Mouse (Mus musculus): Measurements from ENCODE around the gene Gm5127. TPM values are rescaled to one million over a fixed set of nuclear protein-coding genes. Genes with fewer than 3 reads are reported as not detected.

Gm5127 gene
- total RNA-seq (2015) (0.60 TPM in 1 of 2 replicates, not detected in the other), total RNA-seq (2017) (0.57 and 0.62 TPM in 2 replicates)

DNA sequence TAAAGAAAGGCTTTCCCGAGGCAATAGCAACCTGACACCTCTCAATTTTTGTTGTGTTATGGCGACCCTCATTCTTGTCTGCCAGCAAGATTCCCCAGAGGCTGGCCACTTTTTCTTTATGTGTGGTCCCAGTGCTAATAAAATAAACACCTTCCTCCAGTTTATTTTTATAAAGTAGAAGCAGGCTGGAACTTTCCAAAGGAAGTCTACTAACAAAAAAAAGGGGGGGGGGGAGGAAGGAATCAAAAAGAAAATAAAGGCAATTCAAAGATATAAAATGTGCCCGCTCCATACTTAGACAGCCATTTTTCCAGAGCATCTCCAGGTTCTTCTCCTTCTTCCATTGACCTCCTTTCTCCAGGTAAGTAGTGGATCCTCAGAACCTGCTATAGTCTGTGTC, at the start of gene Gm5127:
Gm5127 (plus strand) TSS at position 301 of the 400 bp plus-strand sequence.
- no peak for ATAC-seq (ENCODE audit: poor library complexity, severe bottlenecking)

- no peak for ATAC-seq (ENCODE audit: poor library complexity, severe bottlenecking)
Measured at GRCm38 (mm10) chrX:106536359-106536758, 46.6 kb upstream of the Gm5127 start.

- ATAC-seq (ENCODE audit: poor library complexity, severe bottlenecking), result no peak
Measured at GRCm38 (mm10) chrX:106555457-106555856, 27.5 kb upstream of the Gm5127 start.

DNA sequence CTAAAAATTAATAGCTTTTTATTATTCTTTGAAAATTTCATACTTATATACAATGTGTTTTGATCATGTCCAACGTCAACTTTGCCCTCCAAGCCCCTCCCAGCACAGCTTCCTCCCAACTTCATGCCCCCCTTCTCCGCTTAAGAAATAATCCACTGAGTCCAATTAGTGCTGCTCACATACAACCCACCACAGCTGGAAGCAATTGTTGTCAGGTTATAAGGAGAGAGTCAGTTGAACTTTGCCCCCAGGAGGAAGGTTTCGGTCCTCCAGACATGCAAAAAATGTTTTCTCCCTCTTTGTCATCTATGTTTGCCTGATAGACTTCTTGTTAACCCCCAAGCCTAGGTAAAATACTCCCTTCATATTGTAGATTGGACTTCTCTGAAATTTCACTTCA, 4.0 kb upstream of the Gm5127 start:
- no peak for ATAC-seq (ENCODE audit: poor library complexity, severe bottlenecking)

- ATAC-seq (ENCODE audit: poor library complexity, severe bottlenecking), result no peak
Measured at GRCm38 (mm10) chrX:106580410-106580809, 2.6 kb upstream of the Gm5127 start.

- no peak for ATAC-seq (ENCODE audit: poor library complexity, severe bottlenecking)
Measured at GRCm38 (mm10) chrX:106582197-106582596, 789 bp upstream of the Gm5127 start.

DNA sequence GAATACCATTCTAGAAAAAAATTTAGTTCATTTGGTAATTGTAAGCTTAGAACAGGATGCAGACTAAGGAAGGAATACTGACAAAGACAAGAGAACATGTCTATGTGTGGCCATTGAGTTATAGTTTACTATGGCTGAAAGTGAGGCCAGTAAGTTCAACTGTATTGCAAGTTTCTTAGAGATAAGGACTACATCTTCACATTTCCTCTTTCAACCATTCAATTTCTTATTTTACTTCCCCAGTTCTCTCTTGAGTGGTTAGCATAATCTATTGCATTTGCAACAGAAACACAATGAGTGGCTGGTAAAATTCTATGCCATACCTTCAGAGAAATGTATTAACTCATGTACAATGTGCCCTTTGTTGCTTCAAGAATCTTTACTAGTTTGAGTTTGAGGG, 10.9 kb downstream of the Gm5127 start:
- ATAC-seq (ENCODE audit: poor library complexity, severe bottlenecking), result no peak

GRCm38 (mm10) chrX:106595904-106596303, 12.9 kb downstream of the Gm5127 start:
- ATAC-seq (ENCODE audit: poor library complexity, severe bottlenecking), result peak; percentile 72

DNA sequence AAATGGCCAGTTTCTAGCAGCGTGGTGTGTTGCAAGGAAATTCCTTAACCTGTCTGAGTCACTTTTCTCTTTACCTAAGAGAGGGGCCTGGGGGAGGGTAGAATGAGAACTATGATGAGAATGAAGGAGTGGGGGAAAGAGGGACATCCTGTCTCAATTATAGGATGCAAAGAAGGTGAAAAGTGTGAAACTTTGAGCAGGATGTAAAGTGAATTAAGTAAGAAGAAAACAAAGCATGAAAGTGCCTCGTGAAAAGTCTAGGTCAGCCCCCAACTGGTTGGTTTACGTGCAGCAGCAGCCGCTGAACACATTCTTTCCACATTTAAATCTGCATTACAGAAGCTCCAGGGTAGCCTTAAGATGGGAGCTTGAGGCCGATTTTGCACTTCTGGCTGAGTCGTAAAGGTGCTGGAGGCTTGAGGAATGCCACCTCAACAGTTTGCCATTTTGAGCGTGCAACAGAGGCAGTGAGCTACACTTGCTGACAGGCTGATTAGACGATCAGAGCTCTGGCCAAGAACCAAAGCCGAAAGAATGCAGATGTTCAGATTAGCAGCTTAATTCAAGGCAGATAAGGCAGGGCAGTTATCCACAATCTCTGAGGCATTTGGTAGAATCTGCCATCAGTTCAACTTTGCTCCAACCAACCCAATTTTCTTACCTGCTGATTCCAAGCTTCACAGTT, 19.7 kb downstream of the Gm5127 start:
- peak; percentile 31 for ATAC-seq (ENCODE audit: poor library complexity, severe bottlenecking)

- peak; percentile 91 for ATAC-seq (ENCODE audit: poor library complexity, severe bottlenecking)
Measured at GRCm38 (mm10) chrX:106603386-106603785, 20.4 kb downstream of the Gm5127 start, which contains the start of gene Cysltr1. Gene Cysltr1, minus strand, starts transcription at chrX:106603679.

DNA sequence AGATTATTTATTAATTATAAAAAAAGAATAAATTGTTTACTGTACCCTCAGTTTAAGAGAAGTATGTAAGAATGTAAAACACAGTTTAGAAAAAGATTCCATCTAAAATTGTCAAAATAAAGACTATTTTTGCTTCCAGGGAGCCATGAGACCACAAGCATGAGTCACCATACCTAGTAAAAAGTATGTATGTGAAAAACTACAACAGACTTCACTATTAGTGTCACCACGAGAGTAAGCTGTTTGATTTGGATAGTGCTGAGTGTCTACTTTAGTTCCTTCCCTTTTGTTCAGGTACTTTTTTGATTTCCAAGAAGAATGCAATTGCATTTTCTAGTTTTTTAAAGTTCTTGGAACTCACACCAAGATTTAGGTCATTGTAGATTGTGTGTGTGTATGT, 39.5 kb downstream of the Gm5127 start:
- no peak for ATAC-seq (ENCODE audit: poor library complexity, severe bottlenecking)

DNA sequence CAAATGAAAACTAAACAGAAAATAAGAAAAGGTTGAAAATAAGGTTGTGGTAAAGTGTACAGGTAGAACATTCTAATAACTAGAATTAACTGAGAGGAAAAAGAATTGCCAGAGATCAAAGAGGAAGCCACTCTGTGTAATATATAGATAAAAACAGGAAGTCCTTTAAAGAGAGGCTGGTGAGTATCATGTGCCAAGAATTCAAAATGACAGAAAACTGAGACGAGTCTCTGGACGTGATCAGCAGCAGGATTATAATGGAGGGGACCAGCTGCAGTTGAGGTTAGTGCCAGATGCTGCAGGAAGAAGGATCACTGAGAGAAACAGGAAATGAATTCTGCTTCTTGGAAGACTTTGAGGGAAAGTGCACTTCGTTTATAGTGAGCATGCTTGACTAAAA, 40.7 kb downstream of the Gm5127 start:
- ATAC-seq (ENCODE audit: poor library complexity, severe bottlenecking), result peak; percentile 91

GRCm38 (mm10) chrX:106628514-106628913, 45.5 kb downstream of the Gm5127 start:
- peak; percentile 76 for ATAC-seq (ENCODE audit: poor library complexity, severe bottlenecking)

GRCm38 (mm10) chrX:106633543-106633942, 50.6 kb downstream of the Gm5127 start:
- ATAC-seq (ENCODE audit: poor library complexity, severe bottlenecking), result peak; percentile 71

DNA sequence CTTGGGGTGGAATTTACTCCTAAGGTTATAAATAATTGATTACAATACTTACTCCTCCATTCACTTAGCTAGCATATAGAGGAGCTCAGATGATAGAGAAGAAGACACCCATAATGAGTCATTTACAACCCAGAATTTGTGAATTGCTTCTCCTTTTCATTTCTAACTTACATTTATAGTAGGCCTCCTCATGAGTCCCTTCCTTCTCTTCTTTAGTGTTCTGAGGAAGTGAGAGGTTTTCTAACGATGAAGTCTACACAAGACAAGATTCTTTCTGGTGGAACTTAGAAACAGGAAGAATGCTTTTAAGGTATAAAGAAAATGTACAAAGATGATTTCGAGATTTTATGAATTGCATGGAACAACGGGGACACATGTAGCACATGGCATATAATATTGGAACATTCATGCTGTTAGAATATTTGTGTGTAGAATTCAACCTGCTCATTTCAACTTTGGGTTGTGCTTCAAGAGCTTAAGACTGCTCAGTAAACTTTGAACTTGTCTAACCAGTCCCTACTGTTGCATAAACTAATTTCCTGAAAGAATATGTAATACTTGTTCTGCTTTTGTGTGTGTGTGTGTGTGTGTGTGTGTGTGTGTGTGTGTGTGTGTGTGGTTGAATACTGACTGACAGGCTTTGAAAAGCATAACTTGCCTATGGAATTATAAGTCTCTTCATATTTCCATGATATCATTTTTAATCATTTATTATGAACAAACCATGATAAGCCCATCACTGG, 52.0 kb downstream of the Gm5127 start:
- ATAC-seq (ENCODE audit: poor library complexity, severe bottlenecking), result peak; percentile 82

GRCm38 (mm10) chrX:106662101-106662500, 79.1 kb downstream of the Gm5127 start:
- no peak for ATAC-seq (ENCODE audit: poor library complexity, severe bottlenecking)

GRCm38 (mm10) chrX:106704590-106704989, 121.6 kb downstream of the Gm5127 start:
- ATAC-seq (ENCODE audit: poor library complexity, severe bottlenecking), result peak; percentile 95

DNA sequence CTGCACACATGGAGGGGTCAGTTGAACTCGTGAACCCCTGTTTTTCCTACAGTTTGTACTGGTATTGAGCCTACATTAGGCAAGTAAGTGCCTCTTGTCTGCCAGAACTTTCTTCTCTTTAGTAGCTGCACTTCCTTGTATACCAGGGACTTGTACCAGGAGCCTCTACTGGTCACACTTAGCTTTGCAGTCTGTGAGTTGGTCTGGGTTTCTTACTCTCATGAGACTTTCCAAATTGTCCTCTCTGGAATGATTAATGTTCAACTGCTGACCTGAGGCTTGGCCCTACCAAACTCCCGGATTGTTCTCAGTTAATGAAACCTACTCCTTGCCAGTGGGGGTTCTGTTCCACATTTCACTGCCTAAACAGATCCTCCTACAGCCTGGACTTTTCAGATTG, 134.2 kb downstream of the Gm5127 start:
- ATAC-seq (ENCODE audit: poor library complexity, severe bottlenecking), result peak; percentile 57

DNA sequence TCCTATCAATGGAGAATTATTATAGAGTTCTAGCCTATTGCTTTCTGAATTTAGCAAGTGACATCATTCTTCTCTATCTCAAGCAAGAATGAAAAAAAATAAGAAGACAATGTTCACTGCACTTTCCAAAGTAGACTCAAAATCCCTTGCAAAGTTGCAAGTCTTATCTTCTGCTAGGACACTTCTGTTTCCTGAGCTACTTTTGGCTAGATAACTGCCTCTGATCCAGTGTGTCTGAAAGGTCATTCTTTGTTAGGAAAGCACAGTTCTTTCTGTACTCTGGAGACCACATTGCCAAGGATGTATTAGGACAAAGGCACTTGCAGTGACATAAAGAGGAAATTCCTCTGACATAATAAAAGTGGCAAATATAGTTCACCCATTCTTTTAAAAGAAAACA, 159.3 kb downstream of the Gm5127 start:
- no peak for ATAC-seq (ENCODE audit: poor library complexity, severe bottlenecking)

DNA sequence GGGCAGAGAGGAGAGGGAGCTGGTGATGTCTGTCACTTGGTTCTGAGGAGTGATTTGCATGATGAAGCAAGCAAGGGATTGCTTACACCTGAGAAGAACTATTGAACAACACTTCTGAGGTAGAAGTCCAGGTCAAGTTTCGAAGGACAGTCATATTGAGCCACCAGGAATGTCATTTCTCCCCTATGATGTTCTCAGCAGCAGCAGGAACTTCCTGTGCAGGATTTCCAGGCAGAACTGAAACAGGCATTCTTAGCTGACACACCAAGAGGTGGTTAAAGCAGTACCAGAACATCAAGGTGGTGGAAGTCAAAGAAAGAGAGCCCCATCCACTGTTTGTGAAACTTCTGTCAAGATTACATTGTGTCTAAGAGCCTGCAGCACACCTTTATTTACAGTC, 172.3 kb downstream of the Gm5127 start:
- no peak for ATAC-seq (ENCODE audit: poor library complexity, severe bottlenecking)
